Mouse (Mus musculus): Measurements from ENCODE around the gene Repin1. TPM values are rescaled to one million over a fixed set of nuclear protein-coding genes. Genes with fewer than 3 reads are reported as not detected.

Repin1 gene
- 44.6 and 47.2 TPM in 2 replicates for polyA plus RNA-seq (2015; fragmentation: Nextera tagmentation; extraction: Ambion mirVana)

- H3K4me2 ChIP-seq (replicated peaks) = peak within 1 kb of the TSS; percentile 81
- peak within 1 kb of the TSS; percentile 82 for H3K4me3 ChIP-seq (replicated peaks)
- no peaks in the 10 kb centered on the region for H3K27me3 ChIP-seq
- H3K36me3 ChIP-seq = peaks cover 29% of the 10 kb centered on the region
- peak; percentile 92 for ATAC-seq
- H3K27ac ChIP-seq = peak within 1 kb of the TSS; percentile 92
- peaks cover 19% of the 10 kb centered on the region for H3K9me3 ChIP-seq
- peak within 1 kb of the TSS; percentile 92 for H3K9ac ChIP-seq (replicated peaks)
- 4% methylated on average over 45 of the region's 45 CpGs for WGBS
- H3K4me1 ChIP-seq (replicated peaks) = peaks cover 19% of the 10 kb centered on the region
Measured at GRCm38 (mm10) chr6:48593158-48594042, at the start of gene Repin1, which contains the start of gene Gm44965. Repin1 (plus strand) TSS chr6:48593883. Gm44965 (plus strand) TSS chr6:48593941.

- no peak for ATAC-seq
- H3K4me3 ChIP-seq (replicated peaks) = no peak overlapping the region
Measured at GRCm38 (mm10) chr6:48545251-48545650, 48.4 kb upstream of the Repin1 start.

GRCm38 (mm10) chr6:48546271-48546670 lies 47.4 kb upstream of the Repin1 start:
- Histone ChIP-seq H3K9me3 (no peaks in the 10 kb centered on the region), H3K27me3 (no peaks in the 10 kb centered on the region), H3K9ac (replicated peaks) (no peak overlapping the region), H3K36me3 (peaks cover 20% of the 10 kb centered on the region), H3K27ac (no peak overlapping the region), H3K4me3 (replicated peaks) (no peak overlapping the region), H3K4me2 (replicated peaks) (no peak overlapping the region), H3K4me1 (replicated peaks) (no peaks in the 10 kb centered on the region)
- ATAC-seq = peak; percentile 9; the same call in 1 of the 2 replicates
- 67% methylated on average over 1 of the region's 1 CpGs for WGBS

More at GRCm38 (mm10) chr6:48545251-48545650, 48.4 kb upstream of the Repin1 start:
- Histone ChIP-seq H3K9ac (replicated peaks) (no peak overlapping the region), H3K27me3 (no peaks in the 10 kb centered on the region), H3K27ac (no peak overlapping the region), H3K36me3 (peaks cover 30% of the 10 kb centered on the region), H3K9me3 (no peaks in the 10 kb centered on the region), H3K4me2 (replicated peaks) (no peak overlapping the region), H3K4me1 (replicated peaks) (no peaks in the 10 kb centered on the region)
- 80% methylated on average over 5 of the region's 5 CpGs for WGBS

- no peak overlapping the region for H3K9ac ChIP-seq (replicated peaks)
- no peaks in the 10 kb centered on the region for H3K9me3 ChIP-seq
- no peak for ATAC-seq
- H3K4me2 ChIP-seq (replicated peaks) = no peak overlapping the region
- H3K27ac ChIP-seq = no peak overlapping the region
- H3K36me3 ChIP-seq = peaks cover 14% of the 10 kb centered on the region
- no peaks in the 10 kb centered on the region for H3K4me1 ChIP-seq (replicated peaks)
- no peaks in the 10 kb centered on the region for H3K27me3 ChIP-seq
- no peak overlapping the region for H3K4me3 ChIP-seq (replicated peaks)
- 73% methylated on average over 4 of the region's 4 CpGs for WGBS
Measured at GRCm38 (mm10) chr6:48546858-48547257, 46.8 kb upstream of the Repin1 start.

- Histone ChIP-seq H3K9ac (replicated peaks) (no peak overlapping the region), H3K4me3 (replicated peaks) (no peak overlapping the region), H3K27me3 (no peaks in the 10 kb centered on the region), H3K4me2 (replicated peaks) (no peak overlapping the region), H3K4me1 (replicated peaks) (no peaks in the 10 kb centered on the region), H3K36me3 (0 out of 2 replicates have a peak, but pooled peaks cover under 1% of the 10 kb centered on the region), H3K9me3 (no peaks in the 10 kb centered on the region), H3K27ac (no peak overlapping the region)
- ATAC-seq = no peak
- 89% methylated on average over 6 of the region's 6 CpGs for WGBS
Measured at GRCm38 (mm10) chr6:48548314-48548713, 45.4 kb upstream of the Repin1 start.

- Histone ChIP-seq H3K36me3 (peaks cover 10% of the 10 kb centered on the region), H3K9me3 (no peaks in the 10 kb centered on the region), H3K9ac (replicated peaks) (no peak overlapping the region), H3K4me2 (replicated peaks) (no peak overlapping the region), H3K4me3 (replicated peaks) (no peak overlapping the region), H3K27me3 (no peaks in the 10 kb centered on the region), H3K27ac (no peak overlapping the region), H3K4me1 (replicated peaks) (peaks cover 21% of the 10 kb centered on the region)
- ATAC-seq = no peak
- 73% methylated on average over 4 of the region's 4 CpGs for WGBS
Measured at GRCm38 (mm10) chr6:48552918-48553317, 40.8 kb upstream of the Repin1 start.

- Histone ChIP-seq H3K4me2 (replicated peaks) (peak overlapping the region; percentile 74), H3K9me3 (no peaks in the 10 kb centered on the region), H3K27ac (peak overlapping the region; percentile 97), H3K9ac (replicated peaks) (peak overlapping the region; percentile 85), H3K4me1 (replicated peaks) (peaks cover 21% of the 10 kb centered on the region), H3K27me3 (no peaks in the 10 kb centered on the region), H3K36me3 (peaks cover 14% of the 10 kb centered on the region), H3K4me3 (replicated peaks) (peak overlapping the region; percentile 52)
- 81% methylated on average over 4 of the region's 4 CpGs for WGBS
- peak; percentile 48 for ATAC-seq
Measured at GRCm38 (mm10) chr6:48553819-48554218, 39.9 kb upstream of the Repin1 start.

GRCm38 (mm10) chr6:48554280-48555103 lies 39.2 kb upstream of the Repin1 start, which contains the start of gene Lrrc61:
Lrrc61 (plus strand) TSS chr6:48554796.
- H3K36me3 ChIP-seq = peaks cover 19% of the 10 kb centered on the region
- ATAC-seq = peak; percentile 93
- peak within 1 kb of the TSS; percentile 85 for H3K9ac ChIP-seq (replicated peaks)
- under 1% methylated on average over 39 of the region's 39 CpGs for WGBS
- H3K4me1 ChIP-seq (replicated peaks) = peaks cover 21% of the 10 kb centered on the region
- H3K4me3 ChIP-seq (replicated peaks) = peak within 1 kb of the TSS; percentile 52
- no peaks in the 10 kb centered on the region for H3K9me3 ChIP-seq
- H3K4me2 ChIP-seq (replicated peaks) = peak within 1 kb of the TSS; percentile 74
- H3K27me3 ChIP-seq = no peaks in the 10 kb centered on the region
- H3K27ac ChIP-seq = peak within 1 kb of the TSS; percentile 97

- H3K27me3 ChIP-seq = no peaks in the 10 kb centered on the region
- H3K4me3 ChIP-seq (replicated peaks) = peak overlapping the region; percentile 52
- H3K27ac ChIP-seq = peak overlapping the region; percentile 97
- peak overlapping the region; percentile 74 for H3K4me2 ChIP-seq (replicated peaks)
- H3K36me3 ChIP-seq = peaks cover 25% of the 10 kb centered on the region
- peaks cover 21% of the 10 kb centered on the region for H3K4me1 ChIP-seq (replicated peaks)
- H3K9me3 ChIP-seq = no peaks in the 10 kb centered on the region
- H3K9ac ChIP-seq (replicated peaks) = peak overlapping the region; percentile 85
- WGBS = 31% methylated on average over 13 of the region's 14 CpGs
- peak; percentile 84 for ATAC-seq
Measured at GRCm38 (mm10) chr6:48555104-48555890, 38.4 kb upstream of the Repin1 start.

- WGBS = 89% methylated on average over 3 of the region's 3 CpGs
- Histone ChIP-seq H3K4me2 (replicated peaks) (peak overlapping the region; percentile 74), H3K9me3 (no peaks in the 10 kb centered on the region), H3K4me1 (replicated peaks) (peaks cover 21% of the 10 kb centered on the region), H3K4me3 (replicated peaks) (no peak overlapping the region), H3K27ac (no peak overlapping the region), H3K36me3 (peaks cover 29% of the 10 kb centered on the region), H3K27me3 (no peaks in the 10 kb centered on the region), H3K9ac (replicated peaks) (0 out of 2 replicates have a peak overlapping the region, but pooled peaks have one; percentile 85)
- no peak for ATAC-seq
Measured at GRCm38 (mm10) chr6:48555956-48556355, 37.7 kb upstream of the Repin1 start.

- 91% methylated on average over 4 of the region's 4 CpGs for WGBS
- no peaks in the 10 kb centered on the region for H3K9me3 ChIP-seq
- H3K4me2 ChIP-seq (replicated peaks) = no peak overlapping the region
- ATAC-seq = no peak
- H3K9ac ChIP-seq (replicated peaks) = no peak overlapping the region
- H3K36me3 ChIP-seq = peaks cover 72% of the 10 kb centered on the region
- H3K27me3 ChIP-seq = no peaks in the 10 kb centered on the region
- no peaks in the 10 kb centered on the region for H3K4me1 ChIP-seq (replicated peaks)
- no peak overlapping the region for H3K4me3 ChIP-seq (replicated peaks)
- no peak overlapping the region for H3K27ac ChIP-seq
Measured at GRCm38 (mm10) chr6:48565693-48566310, 27.9 kb upstream of the Repin1 start.
